Mouse (Mus musculus): Measurements from ENCODE around the gene Tmem30c. TPM values are rescaled to one million over a fixed set of nuclear protein-coding genes. Genes with fewer than 3 reads are reported as not detected.

Tmem30c gene
- total and polyA plus RNA-seq, 2 experiments from 2014 or later, result 0.44 to 0.49 TPM

DNA sequence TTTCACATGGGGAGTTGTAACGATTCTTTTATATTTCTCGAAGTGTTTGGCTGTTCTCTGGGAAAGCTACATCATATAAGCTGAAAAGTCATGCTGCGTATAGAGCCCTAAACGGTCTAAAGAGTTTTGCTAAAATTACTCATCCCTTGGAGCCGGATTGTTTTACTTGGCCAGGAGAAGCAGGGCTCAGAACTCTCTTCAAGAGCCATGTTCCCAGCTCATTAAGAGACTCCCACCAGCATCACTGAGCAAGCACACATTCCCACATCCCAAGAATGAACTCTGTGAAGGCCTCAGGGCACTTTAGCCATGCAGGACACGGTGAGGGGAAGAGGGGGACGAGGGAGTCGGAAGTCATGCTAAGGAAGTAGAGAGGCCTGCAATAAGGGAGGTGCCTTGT lies 36.4 kb upstream of the Tmem30c start:
- Histone ChIP-seq H3K27me3 (ENCODE audit: insufficient read depth, low read length) (no peaks in the 10 kb centered on the region), H3K4me3 (ENCODE audit: low read depth, low read length) (no peak overlapping the region), H3K4me2 (ENCODE audit: low read depth, low read length, poor library complexity, severe bottlenecking) (no peak overlapping the region), H3K36me3 (ENCODE audit: insufficient read depth, low read length) (no peaks in the 10 kb centered on the region), H3K9me3 (ENCODE audit: low read length) (no peaks in the 10 kb centered on the region), H3K4me1 (ENCODE audit: insufficient read depth, low read length) (no peaks in the 10 kb centered on the region), H3K9ac (replicated peaks; ENCODE audit: low read length, poor library complexity, severe bottlenecking) (no peak overlapping the region), H3K27ac (ENCODE audit: low read depth, low read length) (no peak overlapping the region)
- WGBS, result 81% methylated on average over 8 of the region's 8 CpGs
- no peak for ATAC-seq (ENCODE audit: low FRiP score)
- TF ChIP-seq CTCF (IDR thresholded peaks at IDR 0.05), result no peak
- no peak for DNase-seq (ENCODE audit: low spot score)

DNA sequence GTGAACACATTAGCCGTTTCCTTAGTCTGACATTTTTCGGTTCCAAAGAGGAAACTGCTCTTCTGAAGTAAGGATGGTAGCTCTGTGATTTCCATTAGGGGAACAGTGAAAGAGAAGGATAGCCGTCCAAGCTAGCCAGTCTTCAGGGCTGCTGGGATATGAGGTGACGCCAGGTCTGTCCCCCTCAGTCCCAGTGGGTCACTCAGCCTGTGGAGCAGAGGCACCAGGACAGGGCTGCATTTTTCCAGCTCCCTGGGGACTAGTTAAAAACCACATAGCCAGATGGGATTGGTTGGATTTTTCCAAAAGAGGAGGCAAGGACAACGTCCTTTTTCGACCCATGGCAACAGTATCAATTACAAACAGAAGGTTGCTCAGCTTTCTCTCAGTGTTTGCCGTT lies 34.3 kb upstream of the Tmem30c start:
- no peaks in the 10 kb centered on the region for H3K36me3 ChIP-seq (ENCODE audit: insufficient read depth, low read length)
- no peak overlapping the region for H3K27ac ChIP-seq (ENCODE audit: low read depth, low read length)
- no peaks in the 10 kb centered on the region for H3K4me1 ChIP-seq (ENCODE audit: insufficient read depth, low read length)
- H3K4me2 ChIP-seq (ENCODE audit: low read depth, low read length, poor library complexity, severe bottlenecking), result no peak overlapping the region
- H3K4me3 ChIP-seq (ENCODE audit: low read depth, low read length), result no peak overlapping the region
- no peak for ATAC-seq (ENCODE audit: low FRiP score)
- no peak for DNase-seq (ENCODE audit: low spot score)
- H3K9me3 ChIP-seq (ENCODE audit: low read length), result no peaks in the 10 kb centered on the region
- 78% methylated on average over 7 of the region's 7 CpGs for WGBS
- TF ChIP-seq CTCF (IDR thresholded peaks at IDR 0.05), result no peak
- H3K27me3 ChIP-seq (ENCODE audit: insufficient read depth, low read length), result no peaks in the 10 kb centered on the region
- no peak overlapping the region for H3K9ac ChIP-seq (replicated peaks; ENCODE audit: low read length, poor library complexity, severe bottlenecking)

DNA sequence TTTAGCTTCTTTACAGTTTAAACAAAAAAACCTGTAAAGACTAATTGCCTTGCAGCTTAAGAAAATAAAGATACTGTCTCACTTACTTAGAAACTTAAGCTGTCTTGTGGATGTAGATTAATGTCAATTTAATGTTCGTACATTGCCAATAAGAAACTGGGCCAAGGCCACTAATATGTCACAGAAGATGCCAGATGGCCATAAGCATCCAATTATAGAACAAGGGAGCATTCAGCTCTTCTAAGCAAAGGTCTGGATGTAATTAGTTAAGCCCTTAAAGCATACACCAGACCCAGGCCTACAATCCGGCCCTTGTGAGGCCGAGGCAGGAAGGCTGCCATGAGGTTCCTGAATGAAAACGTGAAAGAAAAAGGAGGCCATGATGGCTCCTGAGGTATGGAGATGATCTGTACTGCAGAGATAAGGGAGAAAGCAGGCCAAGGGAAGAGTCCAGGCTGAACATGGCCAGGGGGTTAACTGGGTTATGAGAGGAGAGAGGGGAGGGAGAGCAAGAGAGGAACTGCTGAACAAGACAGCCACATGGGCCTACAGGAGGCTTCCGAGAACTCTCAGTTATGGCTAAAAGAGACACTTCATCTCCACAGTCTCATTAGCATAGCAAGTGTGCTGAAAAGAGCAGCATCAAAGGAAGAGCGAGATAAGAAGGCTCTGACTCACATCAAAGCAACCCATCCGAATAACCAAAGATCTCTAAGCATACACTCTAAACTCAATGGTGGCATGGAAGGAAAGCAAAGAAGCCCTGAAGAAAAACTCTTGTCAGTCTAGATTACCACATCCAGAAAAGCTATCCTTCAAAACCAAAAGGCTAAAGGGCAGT lies 26.8 kb upstream of the Tmem30c start:
- no peak for DNase-seq (ENCODE audit: low spot score)
- Histone ChIP-seq H3K4me1 (ENCODE audit: insufficient read depth, low read length) (no peaks in the 10 kb centered on the region), H3K4me3 (ENCODE audit: low read depth, low read length) (no peak overlapping the region), H3K27me3 (ENCODE audit: insufficient read depth, low read length) (no peaks in the 10 kb centered on the region), H3K27ac (ENCODE audit: low read depth, low read length) (no peak overlapping the region), H3K9me3 (ENCODE audit: low read length) (no peaks in the 10 kb centered on the region), H3K36me3 (ENCODE audit: insufficient read depth, low read length) (no peaks in the 10 kb centered on the region), H3K4me2 (ENCODE audit: low read depth, low read length, poor library complexity, severe bottlenecking) (no peak overlapping the region), H3K9ac (replicated peaks; ENCODE audit: low read length, poor library complexity, severe bottlenecking) (no peak overlapping the region)
- WGBS, result 64% methylated on average over 7 of the region's 7 CpGs
- no peak for ATAC-seq (ENCODE audit: low FRiP score)
- TF ChIP-seq CTCF (IDR thresholded peaks at IDR 0.05), result no peak

DNA sequence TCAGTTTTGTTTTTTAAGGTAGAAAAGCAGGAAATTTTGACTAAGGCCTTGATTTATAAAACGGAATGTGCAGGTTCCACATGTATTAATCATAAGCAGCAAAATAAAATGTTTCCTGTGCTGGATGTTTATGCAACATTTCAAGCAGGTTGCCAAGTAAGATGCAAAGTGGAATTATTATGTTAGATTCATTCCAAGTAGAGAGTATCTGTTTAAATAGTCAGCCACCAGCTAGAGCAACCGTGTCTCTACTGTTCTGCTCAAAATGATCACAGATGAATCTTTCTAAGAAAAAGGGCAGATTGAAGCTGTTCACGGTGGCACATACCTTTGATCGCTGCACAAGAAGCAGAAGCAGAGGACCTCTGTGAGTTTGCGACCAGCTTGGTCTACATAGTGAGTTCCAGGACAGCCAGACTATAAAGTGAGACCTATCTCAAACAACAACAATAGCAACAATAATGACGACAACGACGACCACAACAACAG lies 26.0 kb upstream of the Tmem30c start:
- H3K9ac ChIP-seq (replicated peaks; ENCODE audit: low read length, poor library complexity, severe bottlenecking), result no peak overlapping the region
- no peak overlapping the region for H3K27ac ChIP-seq (ENCODE audit: low read depth, low read length)
- no peaks in the 10 kb centered on the region for H3K4me1 ChIP-seq (ENCODE audit: insufficient read depth, low read length)
- H3K27me3 ChIP-seq (ENCODE audit: insufficient read depth, low read length), result no peaks in the 10 kb centered on the region
- DNase-seq (ENCODE audit: low spot score) (no peak), ATAC-seq (ENCODE audit: low FRiP score) (no peak)
- 82% methylated on average over 8 of the region's 8 CpGs for WGBS
- no peaks in the 10 kb centered on the region for H3K9me3 ChIP-seq (ENCODE audit: low read length)
- H3K4me2 ChIP-seq (ENCODE audit: low read depth, low read length, poor library complexity, severe bottlenecking), result no peak overlapping the region
- no peak for TF ChIP-seq CTCF (IDR thresholded peaks at IDR 0.05)
- H3K4me3 ChIP-seq (ENCODE audit: low read depth, low read length), result no peak overlapping the region
- no peaks in the 10 kb centered on the region for H3K36me3 ChIP-seq (ENCODE audit: insufficient read depth, low read length)

DNA sequence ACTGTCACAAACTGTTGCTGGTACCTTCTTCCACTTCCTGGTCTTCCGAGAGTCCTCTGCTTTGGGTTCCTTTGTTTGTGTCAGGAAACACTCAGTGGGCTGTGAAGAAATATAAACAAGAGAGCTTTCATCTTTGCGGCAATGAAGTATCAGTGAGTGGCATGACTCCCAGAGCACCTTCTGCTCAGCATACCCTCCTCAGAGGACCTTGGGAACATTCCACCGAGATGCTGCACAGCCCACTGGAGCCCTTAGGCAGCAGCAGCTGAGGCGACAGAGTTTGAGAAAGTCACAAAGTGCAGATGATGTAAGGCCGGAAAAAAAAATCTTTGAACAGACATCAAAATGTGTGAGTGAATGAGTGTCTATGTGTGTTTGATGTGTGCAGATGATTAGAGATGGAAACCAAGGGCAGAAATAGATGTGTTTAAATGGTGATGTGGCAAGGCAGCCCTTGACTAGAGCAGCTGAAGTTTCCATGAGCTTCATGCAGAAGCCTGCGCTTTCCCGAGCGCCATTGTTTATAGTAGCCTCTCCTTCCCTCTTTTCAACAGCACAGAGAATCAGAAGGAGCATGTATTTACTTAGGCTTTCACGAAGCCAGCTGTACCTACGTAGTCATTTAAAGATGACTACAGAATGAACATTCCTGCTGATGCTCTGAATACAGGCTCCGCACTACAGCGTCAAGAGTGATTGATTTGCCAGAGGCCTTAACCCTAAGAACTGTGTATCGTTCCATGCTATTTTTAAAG lies 25.4 kb upstream of the Tmem30c start:
- 68% methylated on average over 13 of the region's 13 CpGs for WGBS
- no peak overlapping the region for H3K4me3 ChIP-seq (ENCODE audit: low read depth, low read length)
- ATAC-seq (ENCODE audit: low FRiP score) (no peak), DNase-seq (ENCODE audit: low spot score) (no peak)
- H3K9me3 ChIP-seq (ENCODE audit: low read length), result no peaks in the 10 kb centered on the region
- H3K27me3 ChIP-seq (ENCODE audit: insufficient read depth, low read length), result no peaks in the 10 kb centered on the region
- TF ChIP-seq CTCF (IDR thresholded peaks at IDR 0.05), result no peak
- no peak overlapping the region for H3K9ac ChIP-seq (replicated peaks; ENCODE audit: low read length, poor library complexity, severe bottlenecking)
- no peak overlapping the region for H3K4me2 ChIP-seq (ENCODE audit: low read depth, low read length, poor library complexity, severe bottlenecking)
- no peaks in the 10 kb centered on the region for H3K36me3 ChIP-seq (ENCODE audit: insufficient read depth, low read length)
- H3K4me1 ChIP-seq (ENCODE audit: insufficient read depth, low read length), result no peaks in the 10 kb centered on the region
- no peak overlapping the region for H3K27ac ChIP-seq (ENCODE audit: low read depth, low read length)

DNA sequence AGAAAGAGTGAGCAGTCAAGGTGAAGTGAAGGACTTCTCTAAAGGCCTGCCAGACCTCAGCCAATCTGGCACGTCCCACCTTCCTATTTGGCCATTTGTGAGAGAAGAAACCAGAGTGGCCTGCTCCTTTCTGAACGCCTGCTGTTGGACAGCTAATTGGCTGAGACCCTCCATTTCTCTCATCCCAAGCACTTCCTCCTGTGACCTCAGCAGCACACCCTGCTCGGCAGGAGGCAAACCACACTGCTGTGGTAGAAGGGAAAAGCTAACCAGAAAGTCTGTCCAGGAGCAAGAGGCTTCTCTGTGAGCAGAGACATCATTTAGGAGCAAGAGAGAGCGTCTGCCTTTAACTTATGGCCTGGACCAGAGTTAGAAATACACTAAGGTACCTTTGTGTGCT lies 24.5 kb upstream of the Tmem30c start:
- DNase-seq (ENCODE audit: low spot score) (no peak), ATAC-seq (ENCODE audit: low FRiP score) (no peak)
- WGBS, result 86% methylated on average over 4 of the region's 4 CpGs
- Histone ChIP-seq H3K27ac (ENCODE audit: low read depth, low read length) (no peak overlapping the region), H3K4me1 (ENCODE audit: insufficient read depth, low read length) (no peaks in the 10 kb centered on the region), H3K4me2 (ENCODE audit: low read depth, low read length, poor library complexity, severe bottlenecking) (no peak overlapping the region), H3K9me3 (ENCODE audit: low read length) (no peaks in the 10 kb centered on the region), H3K9ac (replicated peaks; ENCODE audit: low read length, poor library complexity, severe bottlenecking) (no peak overlapping the region), H3K4me3 (ENCODE audit: low read depth, low read length) (no peak overlapping the region), H3K27me3 (ENCODE audit: insufficient read depth, low read length) (no peaks in the 10 kb centered on the region), H3K36me3 (ENCODE audit: insufficient read depth, low read length) (no peaks in the 10 kb centered on the region)
- TF ChIP-seq CTCF (IDR thresholded peaks at IDR 0.05), result no peak
